Mouse (Mus musculus): ENCODE measurements around the gene Tmem127.
"Not testable (repeated sequence)": the region's sequence is repeated elsewhere in the genome, so short reads cannot be mapped to it uniquely, and the experiment has no call there.

Gene Tmem127

GRCm38 (mm10) chr2:127247592-127248333 lies at the start of gene Tmem127, which contains the start of gene Ciao1:
Tmem127 (plus strand) TSS chr2:127247908.
Ciao1 (minus strand) TSS chr2:127247816.
- DNase-seq (ENCODE audit: low spot score), result peak; percentile 99

- DNase-seq (ENCODE audit: low spot score), result peak; percentile 68
These were observed 42.8 kb upstream of the Tmem127 start for GRCm38 (mm10) chr2:127204932-127205331.

- not testable (repeated sequence) for DNase-seq (ENCODE audit: low spot score)
These were observed 41.8 kb upstream of the Tmem127 start for GRCm38 (mm10) chr2:127205936-127206335.

GRCm38 (mm10) chr2:127206916-127207315 lies 40.8 kb upstream of the Tmem127 start:
- no peak for DNase-seq (ENCODE audit: low spot score)

- peak; percentile 95 for DNase-seq (ENCODE audit: low spot score)
These were observed 39.9 kb upstream of the Tmem127 start, which contains the start of the genes 1810024B03Rik and Snrnp200 for GRCm38 (mm10) chr2:127207547-127208451. 1810024B03Rik (minus strand) TSS chr2:127208280. Snrnp200 (plus strand) TSS chr2:127208386.

- no peak for DNase-seq (ENCODE audit: low spot score)
These were observed 39.3 kb upstream of the Tmem127 start for GRCm38 (mm10) chr2:127208452-127208769.

GRCm38 (mm10) chr2:127210701-127211100 lies 37.0 kb upstream of the Tmem127 start:
- no peak for DNase-seq (ENCODE audit: low spot score)

- no peak for DNase-seq (ENCODE audit: low spot score)
These were observed 30.0 kb upstream of the Tmem127 start for GRCm38 (mm10) chr2:127217746-127218145.

- DNase-seq (ENCODE audit: low spot score), result no peak
These were observed 22.4 kb upstream of the Tmem127 start for GRCm38 (mm10) chr2:127225261-127225660.

- no peak for DNase-seq (ENCODE audit: low spot score)
These were observed 9.7 kb upstream of the Tmem127 start for GRCm38 (mm10) chr2:127237897-127238610.

GRCm38 (mm10) chr2:127240065-127240464 lies 7.6 kb upstream of the Tmem127 start:
- no peak for DNase-seq (ENCODE audit: low spot score)

- peak; percentile 43 for DNase-seq (ENCODE audit: low spot score)
These were observed 761 bp downstream of the Tmem127 start for GRCm38 (mm10) chr2:127248334-127249004.

GRCm38 (mm10) chr2:127250291-127251008 lies 2.7 kb downstream of the Tmem127 start:
- no peak for DNase-seq (ENCODE audit: low spot score)

- DNase-seq (ENCODE audit: low spot score), result no peak
These were observed 3.7 kb downstream of the Tmem127 start for GRCm38 (mm10) chr2:127251457-127251856.

- DNase-seq (ENCODE audit: low spot score), result no peak
These were observed 4.3 kb downstream of the Tmem127 start for GRCm38 (mm10) chr2:127251880-127252527.

GRCm38 (mm10) chr2:127252787-127253186 lies 5.1 kb downstream of the Tmem127 start:
- no peak for DNase-seq (ENCODE audit: low spot score)

GRCm38 (mm10) chr2:127254604-127255134 lies 7.0 kb downstream of the Tmem127 start:
- no peak for DNase-seq (ENCODE audit: low spot score)

- no peak for DNase-seq (ENCODE audit: low spot score)
These were observed 7.6 kb downstream of the Tmem127 start for GRCm38 (mm10) chr2:127255294-127255693.

- no peak for DNase-seq (ENCODE audit: low spot score)
These were observed 11.6 kb downstream of the Tmem127 start for GRCm38 (mm10) chr2:127259340-127259739.

- DNase-seq (ENCODE audit: low spot score), result no peak
These were observed 14.8 kb downstream of the Tmem127 start for GRCm38 (mm10) chr2:127262480-127262879.
